Comparison of ENCODE assay signal across 7 mouse cellular contexts in genomic region chr14:79843135-79843550, GRCm38 (mm10).
DNase-seq lines count a peak whose midpoint lies in the region.

No protein-coding gene starts in this region.

- DNase-seq in layer of hippocampus, postnatal 10 days (ENCODE audit: low spot score in 2 of 2), result peak; percentile 61 to 75
- DNase-seq in layer of hippocampus, adult 8-10 months (ENCODE audit: low spot score in 2 of 2), result no peak
- DNase-seq in ZHBTc4 (ENCODE audit: low read depth, low spot score) (peak; percentile 25), adipocyte (ENCODE audit: low spot score) (no peak)
- DNase-seq in embryo, embryonic 10.5 days (ENCODE audit: low spot score), result peak; percentile 75
- DNase-seq in kidney, postnatal 36 days, result peak; percentile 33 to 74
- peak; percentile 44 for DNase-seq in right cerebral cortex, postnatal 14 days

Comparison
In these comparisons a context has a peak if more than half of its experiments do, and no peak if none do; other contexts are left out.
1. DNase-seq: peak in layer of hippocampus, postnatal 10 days (2 of 2), ZHBTc4 (single experiment), embryo, embryonic 10.5 days (single experiment), kidney, postnatal 36 days (2 of 2) and right cerebral cortex, postnatal 14 days (single experiment); none in layer of hippocampus, adult 8-10 months (0 of 2) and adipocyte (single experiment).